Mouse (Mus musculus): ENCODE measurements around the gene Tssk4.

Gene Tssk4

GRCm38 (mm10) chr14:55649884-55650283 lies at the start of gene Tssk4:
Tssk4 (plus strand) TSS chr14:55650184.
- DNase-seq: no peak

- DNase-seq: no peak
These were observed 46.7 kb upstream of the Tssk4 start, which contains the start of gene Irf9 for GRCm38 (mm10) chr14:55603271-55603632. Irf9 (plus strand) TSS chr14:55603571.

GRCm38 (mm10) chr14:55603633-55604576 lies 46.1 kb upstream of the Tssk4 start:
- peak; percentile 87 for DNase-seq

DNA sequence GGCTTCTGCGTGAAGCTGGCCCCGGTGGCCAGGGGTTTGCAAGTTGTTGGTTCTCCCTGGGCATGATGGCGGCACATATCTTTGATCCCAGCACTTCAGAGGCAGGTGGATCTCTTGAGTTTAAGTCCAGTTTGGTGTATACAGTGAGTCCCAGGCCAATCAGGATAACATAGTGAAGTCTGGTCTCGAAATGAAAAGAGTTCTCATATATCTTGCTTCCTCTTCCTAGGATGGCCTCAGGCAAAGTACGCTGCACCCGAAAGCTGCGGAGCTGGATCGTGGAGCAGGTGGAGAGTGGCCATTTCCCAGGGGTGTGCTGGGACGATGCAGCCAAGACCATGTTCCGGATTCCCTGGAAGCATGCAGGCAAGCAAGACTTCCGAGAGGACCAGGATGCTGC lies 45.2 kb upstream of the Tssk4 start:
- no peak for DNase-seq

DNA sequence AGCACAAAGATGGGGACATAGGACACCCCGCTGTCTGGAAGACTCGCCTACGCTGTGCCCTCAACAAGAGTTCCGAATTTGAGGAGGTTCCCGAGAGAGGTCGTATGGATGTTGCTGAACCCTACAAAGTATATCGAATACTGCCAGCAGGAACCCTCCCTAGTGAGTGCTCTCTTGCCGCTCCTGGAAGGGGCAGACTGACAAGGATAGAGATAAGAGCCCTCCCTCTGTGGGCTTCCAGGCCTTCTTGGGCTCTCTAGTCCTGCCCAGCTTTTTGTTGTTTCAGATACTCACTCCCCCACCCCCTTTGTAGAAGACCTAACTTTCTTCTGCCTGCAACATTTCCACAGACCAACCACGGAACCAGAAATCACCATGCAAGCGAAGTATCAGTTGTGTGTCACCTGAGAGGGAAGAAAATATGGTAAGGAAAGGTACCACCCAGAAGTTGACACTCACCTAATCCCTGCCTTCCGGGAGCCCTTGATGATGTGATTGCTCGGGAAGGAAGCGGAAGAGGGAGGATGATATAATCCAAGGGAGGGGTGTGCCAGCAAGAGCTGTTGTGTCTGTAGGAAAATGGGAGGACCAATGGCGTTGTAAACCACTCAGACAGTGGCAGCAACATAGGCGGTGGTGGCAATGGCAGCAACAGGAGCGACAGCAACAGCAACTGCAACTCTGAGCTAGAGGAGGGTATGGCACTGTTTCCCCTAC lies 44.1 kb upstream of the Tssk4 start:
- no peak for DNase-seq

- DNase-seq: no peak
These were observed 41.6 kb upstream of the Tssk4 start for GRCm38 (mm10) chr14:55608339-55608738.

GRCm38 (mm10) chr14:55613346-55613745 lies 36.6 kb upstream of the Tssk4 start:
- DNase-seq: no peak

- no peak for DNase-seq
These were observed 35.3 kb upstream of the Tssk4 start for GRCm38 (mm10) chr14:55614565-55615178.

DNA sequence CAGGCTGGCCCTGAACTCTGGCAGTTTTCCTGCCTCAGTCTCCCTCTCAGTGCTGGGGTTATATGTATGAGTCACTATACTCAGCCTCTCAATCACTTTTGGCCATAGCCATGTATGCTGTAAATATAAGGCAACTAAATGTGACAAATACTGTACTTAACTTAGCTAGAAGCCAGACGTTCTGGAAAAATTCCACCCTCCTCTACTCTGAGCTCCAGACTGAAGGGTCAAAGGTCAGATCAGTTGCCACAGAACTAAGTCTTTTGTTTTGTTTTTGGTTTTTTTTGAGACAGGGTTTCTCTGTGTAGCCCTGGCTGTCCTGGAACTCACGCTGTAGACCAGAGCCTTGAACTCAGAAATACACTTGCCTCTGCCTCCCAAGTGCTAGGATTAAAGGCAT lies 34.1 kb upstream of the Tssk4 start:
- no peak for DNase-seq

- no peak for DNase-seq
These were observed 33.1 kb upstream of the Tssk4 start for GRCm38 (mm10) chr14:55616844-55617243.

GRCm38 (mm10) chr14:55617822-55618221 lies 32.2 kb upstream of the Tssk4 start, which contains the start of gene Rec8:
Rec8 (plus strand) TSS chr14:55618037.
- peak; percentile 90 for DNase-seq

GRCm38 (mm10) chr14:55618486-55619195 lies 31.3 kb upstream of the Tssk4 start:
- DNase-seq: peak; percentile 57

DNA sequence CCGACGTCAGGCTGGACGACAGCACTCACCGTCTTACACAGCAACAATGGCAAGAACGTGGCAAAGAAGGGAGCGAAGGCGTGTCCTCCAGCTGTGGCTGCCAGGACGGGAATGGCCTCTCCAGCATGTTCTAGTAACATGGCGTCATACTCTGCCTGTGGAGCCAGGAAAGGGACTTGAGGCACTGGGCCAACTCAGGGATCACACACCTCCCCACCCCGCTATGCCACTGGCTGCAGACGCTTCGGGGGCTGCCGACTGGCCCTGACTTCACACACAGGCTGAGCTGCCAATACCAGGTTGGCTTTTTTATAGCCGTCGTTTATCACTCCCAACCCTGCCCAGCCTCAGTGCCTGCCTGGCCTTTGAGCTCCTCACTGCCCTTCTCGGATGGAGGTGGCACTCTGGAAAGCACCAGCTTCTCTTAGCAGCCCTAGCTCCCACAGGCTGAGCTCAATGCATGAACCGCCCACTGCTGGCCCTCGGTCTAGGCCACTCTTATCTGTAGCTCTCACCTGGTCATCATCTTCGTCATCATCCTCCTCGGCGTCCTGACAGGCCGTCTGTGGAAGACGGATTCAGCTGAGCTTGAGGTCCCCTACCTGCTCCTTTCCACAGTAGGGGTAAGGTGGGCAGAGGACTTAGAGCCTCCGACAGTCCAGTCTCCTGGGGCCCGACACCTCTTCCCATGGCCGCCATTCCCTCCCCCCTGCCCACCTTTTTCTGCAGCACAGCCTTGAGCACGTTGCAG lies 21.7 kb upstream of the Tssk4 start:
- DNase-seq: no peak

GRCm38 (mm10) chr14:55629312-55629711 lies 20.7 kb upstream of the Tssk4 start:
- DNase-seq: no peak

DNA sequence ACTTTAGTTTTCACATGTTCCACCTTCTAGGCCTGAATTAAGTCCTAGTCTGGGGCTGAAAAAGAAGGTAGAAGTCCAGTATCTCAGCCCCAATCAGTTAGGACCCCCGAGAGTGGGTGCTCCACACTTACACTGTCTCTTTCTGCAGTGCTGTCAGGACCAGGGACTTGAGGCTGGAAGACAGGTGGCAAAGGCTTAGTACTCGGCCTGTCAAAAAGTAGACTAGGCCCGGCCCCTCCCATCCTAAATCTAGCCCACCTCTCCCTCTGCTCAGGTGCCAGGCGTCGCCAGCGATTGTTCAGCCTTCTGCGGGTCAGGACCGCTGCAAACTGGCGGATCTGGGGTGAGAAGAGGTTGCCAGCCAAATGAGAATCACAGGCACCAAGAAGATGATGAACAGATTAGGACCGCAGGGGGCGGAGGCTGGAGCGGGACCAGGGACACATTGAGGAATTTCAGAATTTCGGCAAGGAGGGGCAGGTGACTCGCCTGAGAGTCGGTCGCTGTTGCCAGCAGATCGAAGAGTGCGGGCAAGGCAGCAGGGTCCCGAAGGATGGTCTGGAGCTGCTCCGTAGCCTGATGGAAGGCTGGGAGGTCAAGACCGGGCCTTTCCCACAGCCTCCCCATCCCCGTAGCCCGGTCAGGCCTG lies 15.0 kb upstream of the Tssk4 start:
- DNase-seq: peak; percentile 71

DNA sequence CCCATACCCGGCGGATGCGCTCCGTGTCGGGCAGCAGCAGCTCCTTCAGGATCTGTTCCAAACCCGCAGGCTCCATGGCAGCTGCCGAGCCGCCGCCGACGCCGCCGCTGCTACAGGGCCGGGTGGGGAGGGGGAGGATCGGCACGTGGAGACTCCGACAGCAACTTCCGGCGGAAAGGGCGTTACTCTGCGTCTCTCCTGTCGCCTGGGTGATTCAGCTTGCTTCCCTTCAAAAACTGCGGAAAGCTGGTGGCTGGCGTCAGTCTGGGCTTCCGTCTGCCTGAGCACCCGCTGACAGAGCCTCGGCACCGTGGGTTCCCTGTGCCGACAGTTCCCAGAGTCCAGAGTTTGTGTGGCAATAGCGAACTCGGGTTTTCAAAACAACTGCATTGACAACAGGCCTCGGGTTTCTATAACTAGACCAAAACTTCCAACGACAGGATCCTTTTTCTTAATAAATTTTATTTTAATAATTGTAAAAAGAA lies 14.4 kb upstream of the Tssk4 start, which contains the start of gene Ipo4:
Gene Ipo4, minus strand, starts transcription at position 435 of the 485 bp plus-strand sequence.
- DNase-seq: peak; percentile 84

DNA sequence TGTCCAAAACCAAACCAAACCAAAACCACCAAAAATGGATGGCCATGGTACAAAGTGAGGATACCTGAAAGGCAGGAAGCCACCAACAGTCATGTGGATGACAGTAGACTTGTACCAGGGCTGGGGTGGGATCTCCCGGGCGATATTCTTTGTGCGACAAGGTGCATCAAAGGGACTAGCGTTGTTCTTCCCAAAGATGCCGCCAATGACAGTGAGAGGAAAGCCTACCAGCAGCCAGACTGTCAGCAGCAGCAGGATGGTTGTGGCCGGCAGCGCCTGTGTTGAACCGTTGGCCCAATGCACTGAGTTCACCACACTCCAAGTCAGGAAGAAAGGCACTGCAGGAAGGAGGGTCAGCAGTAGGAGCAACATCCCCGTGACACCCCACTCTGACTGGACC lies 12.2 kb upstream of the Tssk4 start, which contains the start of gene Gm49378:
Gene Gm49378, minus strand, starts transcription at position 101 of the 400 bp plus-strand sequence.
- no peak for DNase-seq

DNA sequence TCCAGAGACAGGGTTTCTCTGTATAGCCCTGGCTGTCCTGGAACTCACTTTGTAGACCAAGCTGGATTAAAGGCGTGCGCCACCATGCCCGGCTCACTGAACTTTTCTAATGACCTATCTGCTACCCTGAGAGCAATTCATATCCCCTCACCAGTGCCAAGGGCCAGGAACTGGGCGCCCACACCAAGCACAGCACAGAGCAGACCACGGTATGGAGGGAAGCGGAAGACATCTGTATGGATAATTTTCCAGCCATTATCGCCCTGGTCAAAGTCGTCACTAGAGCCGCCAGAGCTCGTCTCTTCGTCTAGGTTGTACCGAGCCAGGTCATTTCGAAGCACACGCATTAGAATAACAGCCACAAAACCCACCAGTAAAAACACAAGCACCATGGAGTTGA lies 9.2 kb upstream of the Tssk4 start:
- DNase-seq: no peak

DNA sequence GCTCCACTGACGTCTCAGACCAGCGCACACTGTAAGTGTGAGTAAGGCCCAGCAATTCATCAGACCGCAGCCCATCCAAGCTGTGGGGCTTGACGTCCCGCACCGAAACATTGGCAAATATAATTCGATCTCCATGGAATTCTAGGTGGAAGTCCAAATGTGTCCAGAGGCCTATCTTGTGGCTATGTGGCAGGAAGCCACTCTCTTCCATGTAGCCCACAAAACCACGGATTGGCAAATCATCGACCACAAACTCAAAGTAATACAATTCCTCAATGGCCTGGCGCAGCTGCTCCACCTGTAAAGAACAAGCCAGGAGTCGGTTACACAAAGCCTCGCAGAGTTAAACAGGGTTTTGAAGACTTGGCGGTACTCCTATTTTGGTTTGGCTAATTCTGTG lies 8.7 kb upstream of the Tssk4 start:
- no peak for DNase-seq

DNA sequence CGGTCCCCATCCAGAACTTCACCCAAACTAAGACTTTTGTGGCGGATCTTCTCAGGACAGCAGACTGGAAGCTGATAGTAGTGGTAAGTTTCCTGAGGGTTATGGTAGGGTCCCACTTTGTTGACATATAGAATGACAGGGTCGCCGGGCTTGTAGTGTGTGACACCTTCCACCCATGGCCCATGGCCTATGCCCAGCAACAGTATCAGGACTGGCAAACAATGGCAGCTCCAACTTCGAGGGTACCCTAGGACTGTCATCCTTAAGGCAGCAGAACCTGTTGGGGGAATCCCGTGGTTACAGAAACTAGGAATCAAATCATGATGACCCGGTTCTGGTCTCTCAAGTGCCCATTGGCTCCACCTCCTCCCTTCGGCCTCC lies 7.3 kb upstream of the Tssk4 start:
- DNase-seq: no peak
